Mouse (Mus musculus) forebrain, embryonic 12.5 days (tissue): Measurements from ENCODE around the gene Lce1e. TPM values are rescaled to one million over a fixed set of nuclear protein-coding genes. Genes with fewer than 3 reads are reported as not detected.

Experiments
- polyA plus RNA-seq: library from polyadenylated mRNA; unstranded; fragments of >200 nt; fragmentation: Nextera tagmentation; extraction: Ambion mirVana; gene quantifications from 2 replicates; pipeline ENCODE4 v1.2.1, GENCODE M21; 2016

The Lce1e gene
- polyA plus RNA-seq, 1 experiment from 2014 or later: not detected

Other genes starting within 250 kb of the Lce1e start
- gene Sprr1a, start 223.2 kb downstream of the Lce1e start, polyA plus RNA-seq: not detected in 2 replicates
- gene Sprr4, start 208.6 kb downstream of the Lce1e start, polyA plus RNA-seq: not detected in 2 replicates
- not detected in 2 replicates for gene 2310046K23Rik, start 174.6 kb downstream of the Lce1e start, polyA plus RNA-seq
- not detected in 2 replicates for gene Ivl, start 135.3 kb downstream of the Lce1e start, polyA plus RNA-seq
- not detected in 2 replicates for gene Smcp, start 120.1 kb downstream of the Lce1e start, polyA plus RNA-seq
- not detected in 2 replicates for gene 2210017I01Rik, start 101.6 kb downstream of the Lce1e start, polyA plus RNA-seq
- not detected in 2 replicates for gene Lce6a, start 87.4 kb downstream of the Lce1e start, polyA plus RNA-seq
- not detected in 2 replicates for gene Lce1a1, start 60.8 kb downstream of the Lce1e start, polyA plus RNA-seq
- gene Lce1b, start 52.1 kb downstream of the Lce1e start, polyA plus RNA-seq: not detected in 2 replicates
- gene Lce1a2, start 38.8 kb downstream of the Lce1e start, polyA plus RNA-seq: not detected in 2 replicates
- not detected in 2 replicates for gene Lce1c, start 29.8 kb downstream of the Lce1e start, polyA plus RNA-seq
- gene Lce1d, start 21.9 kb downstream of the Lce1e start, polyA plus RNA-seq: not detected in 2 replicates
- gene Lce1f, start 11.3 kb upstream of the Lce1e start, polyA plus RNA-seq: not detected in 2 replicates
- not detected in 2 replicates for gene Gm38119, start 30.0 kb upstream of the Lce1e start, polyA plus RNA-seq
- not detected in 2 replicates for gene Lce1g, start 43.3 kb upstream of the Lce1e start, polyA plus RNA-seq
- not detected in 2 replicates for gene Lce1h, start 56.0 kb upstream of the Lce1e start, polyA plus RNA-seq
- not detected in 2 replicates for gene Lce1i, start 69.8 kb upstream of the Lce1e start, polyA plus RNA-seq
- gene Lce1j, start 81.4 kb upstream of the Lce1e start, polyA plus RNA-seq: not detected in 2 replicates
- gene Lce1k, start 98.8 kb upstream of the Lce1e start, polyA plus RNA-seq: not detected in 2 replicates
- gene Kprp, start 118.2 kb upstream of the Lce1e start, polyA plus RNA-seq: not detected in 2 replicates
- not detected in 2 replicates for gene Lce1l, start 142.2 kb upstream of the Lce1e start, polyA plus RNA-seq
- gene 2310050C09Rik, start 161.1 kb upstream of the Lce1e start, polyA plus RNA-seq: not detected in 2 replicates
- gene Lce3a, start 217.2 kb upstream of the Lce1e start, polyA plus RNA-seq: not detected in 2 replicates
- gene Lce3b, start 223.9 kb upstream of the Lce1e start, polyA plus RNA-seq: not detected in 2 replicates
- not detected in 2 replicates for gene Lce3c, start 235.4 kb upstream of the Lce1e start, polyA plus RNA-seq
- gene Lce3d, start 248.3 kb upstream of the Lce1e start, polyA plus RNA-seq: not detected in 2 replicates